Mouse (Mus musculus) intestine, postnatal 0 days (tissue): Measurements from ENCODE around the gene Fcgbp. TPM values are rescaled to one million over a fixed set of nuclear protein-coding genes. Genes with fewer than 3 reads are reported as not detected.
"Not testable (repeated sequence)": the region's sequence is repeated elsewhere in the genome, so short reads cannot be mapped to it uniquely, and the experiment has no call there.

Source experiments
- ATAC-seq: fragments of 200-750 bp; cut with Nextera tagmentation; 2 replicates; pipeline ENCODE4 v1.8.0; 2017; ENCODE audit warnings: mild to moderate bottlenecking, moderate TSS enrichment, moderate library complexity
- H3K27ac ChIP-seq: fragments of 300-500 bp; sonication (generic); 2 replicates; pipeline ENCODE4 v1.5.1; 2014; ENCODE audit warnings: mild to moderate bottlenecking, low read depth, low read length, moderate library complexity
- H3K27me3 ChIP-seq: fragments of 300-500 bp; sonication (generic); replicated peaks from 2 replicates; pipeline ENCODE4 v1.6.1; 2014; ENCODE audit warnings: low read length, mixed read lengths; ENCODE audit not compliant: control insufficient read depth, insufficient read depth
- H3K36me3 ChIP-seq: fragments of 300-500 bp; sonication (generic); 2 replicates; pipeline ENCODE4 v1.6.1; 2014; ENCODE audit warnings: mild to moderate bottlenecking, moderate library complexity; ENCODE audit not compliant: control insufficient read depth, insufficient read depth
- H3K4me1 ChIP-seq: fragments of 300-500 bp; sonication (generic); replicated peaks from 2 replicates; pipeline ENCODE4 v1.6.1; 2014; ENCODE audit warnings: antibody characterized with exemption, low read length, mixed read lengths; ENCODE audit not compliant: control insufficient read depth, insufficient read depth
- H3K4me2 ChIP-seq: fragments of 300-500 bp; sonication (generic); replicated peaks from 2 replicates; pipeline ENCODE4 v1.6.1; 2014; ENCODE audit warnings: low read depth, mild to moderate bottlenecking, moderate library complexity
- H3K4me3 ChIP-seq: fragments of 300-500 bp; sonication (generic); 2 replicates; pipeline ENCODE4 v1.5.1; 2014; ENCODE audit warnings: low read depth, low read length
- H3K9ac ChIP-seq: fragments of 300-500 bp; sonication (generic); 2 replicates; pipeline ENCODE4 v1.6.1; 2014; ENCODE audit warnings: mild to moderate bottlenecking, low read depth, low read length
- H3K9me3 ChIP-seq: fragments of 300-500 bp; sonication (generic); 2 replicates; pipeline ENCODE4 v1.6.1; 2016; ENCODE audit warnings: mixed run types; ENCODE audit not compliant: control insufficient read depth
- CTCF ChIP-seq: sonication (generic); IDR thresholded peaks from 2 replicates; pipeline ENCODE4 v1.5.1; 2016; ENCODE audit warnings: low read depth, mild to moderate bottlenecking, control low read depth, antibody characterized with exemption, moderate library complexity
- WGBS: fragments of 180-500 bp; shearing (Covaris S2); extraction: QIAGEN DNeasy Blood & Tissue Kit; methylation state at CpG from one replicate; pipeline ENCODE4 v1.1.7; 2014; 5-methylcytosine and 5-hydroxymethylcytosine counted together
- polyA plus RNA-seq: library from polyadenylated mRNA; unstranded; fragments of >200 nt; fragmentation: Nextera tagmentation; extraction: Ambion mirVana; gene quantifications from 2 replicates; pipeline ENCODE4 v1.2.1, GENCODE M21; 2015

Fcgbp gene
- polyA plus RNA-seq, 1 experiment from 2014 or later: 444 TPM

- Histone ChIP-seq H3K4me1 (no peaks in the 10 kb centered on the region), H3K27ac (no peak overlapping the region), H3K4me3 (no peak overlapping the region), H3K4me2 (no peak overlapping the region), H3K36me3 (no peaks in the 10 kb centered on the region), H3K9me3 (no peaks in the 10 kb centered on the region), H3K27me3 (no peaks in the 10 kb centered on the region), H3K9ac (no peak overlapping the region)
- WGBS: 94% methylated on average over 16 of the region's 16 CpGs
- TF ChIP-seq CTCF: no peak
- ATAC-seq: no peak
Measured at GRCm38 (mm10) chr7:28099101-28099500, 28.1 kb downstream of the Fcgbp start.

DNA sequence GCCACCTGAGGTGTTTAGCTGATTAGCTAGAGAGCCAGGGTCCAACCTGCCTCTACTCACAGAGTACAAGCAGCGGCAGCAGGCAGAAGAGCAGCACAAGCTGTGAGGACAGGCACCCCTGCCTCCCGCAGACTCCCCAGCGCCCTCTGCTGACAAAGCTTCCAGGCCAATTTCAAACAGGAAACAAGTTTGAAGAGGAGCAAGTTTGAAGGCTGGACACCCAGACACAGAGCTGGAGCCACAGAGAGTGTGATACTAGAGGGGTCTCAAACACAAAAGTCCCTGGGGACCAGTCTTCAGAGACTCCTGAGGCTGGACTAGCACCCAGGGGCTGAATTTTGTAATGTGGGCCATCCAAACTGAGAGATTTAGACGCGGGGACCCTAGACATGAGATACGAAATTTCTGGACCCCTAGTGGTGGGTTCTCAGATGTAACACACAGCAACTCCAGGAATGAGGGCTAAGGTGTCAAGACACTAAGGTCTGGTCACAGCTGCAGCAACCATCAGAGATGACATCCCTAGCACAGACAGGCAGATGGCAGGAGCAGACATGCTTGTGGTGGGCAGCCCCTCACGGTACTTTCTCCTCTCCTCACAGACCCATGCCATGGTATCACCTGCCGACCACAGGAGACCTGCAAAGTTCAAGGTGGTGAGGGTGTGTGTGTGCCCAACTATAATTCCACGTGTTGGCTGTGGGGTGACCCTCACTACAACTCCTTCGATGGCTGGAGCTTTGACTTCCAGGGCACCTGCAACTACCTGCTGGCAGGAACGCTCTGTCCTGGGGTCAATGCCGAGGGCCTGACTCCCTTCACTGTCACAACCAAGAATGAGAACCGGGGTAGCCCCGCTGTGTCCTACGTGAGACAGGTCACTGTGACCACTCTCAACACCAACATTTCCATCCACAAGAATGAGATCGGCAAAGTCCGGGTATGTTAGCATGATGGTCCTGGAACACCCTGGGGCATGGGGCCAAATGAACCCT is 29.9 kb downstream of the Fcgbp start:
- Histone ChIP-seq H3K4me1 (no peaks in the 10 kb centered on the region), H3K4me2 (no peak overlapping the region), H3K4me3 (no peak overlapping the region), H3K36me3 (no peaks in the 10 kb centered on the region), H3K9me3 (no peaks in the 10 kb centered on the region), H3K27ac (no peak overlapping the region), H3K9ac (no peak overlapping the region), H3K27me3 (no peaks in the 10 kb centered on the region)
- WGBS: 69% methylated on average over 17 of the region's 17 CpGs
- ATAC-seq: 0 out of 2 replicates have a peak, but pooled peaks have one; percentile 32
- TF ChIP-seq CTCF: peak; percentile 77

- not testable (repeated sequence) for H3K4me1 ChIP-seq
Measured at GRCm38 (mm10) chr7:28102936-28103335, 31.9 kb downstream of the Fcgbp start.

GRCm38 (mm10) chr7:28104670-28105069 is 33.6 kb downstream of the Fcgbp start:
- Histone ChIP-seq H3K9ac (no peak overlapping the region), H3K4me1 (no peaks in the 10 kb centered on the region), H3K4me2 (peak overlapping the region; percentile 55), H3K27ac (no peak overlapping the region), H3K9me3 (no peaks in the 10 kb centered on the region), H3K36me3 (no peaks in the 10 kb centered on the region), H3K4me3 (no peak overlapping the region), H3K27me3 (no peaks in the 10 kb centered on the region)
- TF ChIP-seq CTCF: peak; percentile 53
- 4% methylated on average over 23 of the region's 23 CpGs for WGBS
- peak; percentile 50 for ATAC-seq

More at GRCm38 (mm10) chr7:28102936-28103335, 31.9 kb downstream of the Fcgbp start:
- ATAC-seq, H3K27ac ChIP-seq, H3K4me3 ChIP-seq, H3K9ac ChIP-seq, H3K9me3 ChIP-seq, H3K27me3 ChIP-seq, H3K36me3 ChIP-seq, H3K4me2 ChIP-seq: not testable (repeated sequence)
- 70% methylated on average over 4 of the region's 5 CpGs for WGBS

- ATAC-seq: no peak
- WGBS: 96% methylated on average over 11 of the region's 11 CpGs
- TF ChIP-seq CTCF: no peak
Measured at GRCm38 (mm10) chr7:28106241-28106640, 35.2 kb downstream of the Fcgbp start.

DNA sequence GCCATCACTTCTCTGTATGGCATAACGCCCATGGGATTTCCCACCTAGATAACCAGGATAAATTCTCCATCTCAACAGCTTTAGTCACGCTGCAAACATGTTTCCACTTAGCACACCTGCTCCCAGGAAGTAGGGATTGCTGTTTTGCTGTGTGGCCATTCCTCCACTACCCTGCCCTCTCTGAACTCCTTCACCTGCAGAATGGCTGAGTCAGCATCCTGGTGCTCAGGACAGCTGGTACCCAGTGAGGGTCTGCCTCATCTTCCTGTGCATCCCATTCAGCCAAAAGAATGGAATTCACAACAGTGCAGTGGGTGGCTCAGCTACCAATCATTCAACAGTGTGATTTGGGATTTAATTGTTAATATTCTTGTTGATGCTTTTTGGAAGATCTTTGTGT is 43.6 kb downstream of the Fcgbp start:
- no peaks in the 10 kb centered on the region for H3K27me3 ChIP-seq
- no peak for TF ChIP-seq CTCF
- 74% methylated on average over 2 of the region's 2 CpGs for WGBS
- H3K4me3 ChIP-seq: no peak overlapping the region
- H3K36me3 ChIP-seq: no peaks in the 10 kb centered on the region
- no peak overlapping the region for H3K4me2 ChIP-seq
- no peaks in the 10 kb centered on the region for H3K4me1 ChIP-seq
- ATAC-seq: no peak
- H3K9ac ChIP-seq: no peak overlapping the region
- H3K9me3 ChIP-seq: no peaks in the 10 kb centered on the region
- no peak overlapping the region for H3K27ac ChIP-seq

More at GRCm38 (mm10) chr7:28106241-28106640, 35.2 kb downstream of the Fcgbp start:
- H3K9ac ChIP-seq: no peak overlapping the region
- no peak overlapping the region for H3K4me2 ChIP-seq
- H3K27ac ChIP-seq: no peak overlapping the region
- no peaks in the 10 kb centered on the region for H3K36me3 ChIP-seq
- H3K9me3 ChIP-seq: no peaks in the 10 kb centered on the region
- no peaks in the 10 kb centered on the region for H3K27me3 ChIP-seq
- H3K4me1 ChIP-seq: no peaks in the 10 kb centered on the region
- no peak overlapping the region for H3K4me3 ChIP-seq
